Mouse (Mus musculus): Measurements from ENCODE around the gene Gpr176. TPM values are rescaled to one million over a fixed set of nuclear protein-coding genes. Genes with fewer than 3 reads are reported as not detected.

Gene Gpr176
- polyA plus RNA-seq, 1 experiment: 0.39 TPM

DNA sequence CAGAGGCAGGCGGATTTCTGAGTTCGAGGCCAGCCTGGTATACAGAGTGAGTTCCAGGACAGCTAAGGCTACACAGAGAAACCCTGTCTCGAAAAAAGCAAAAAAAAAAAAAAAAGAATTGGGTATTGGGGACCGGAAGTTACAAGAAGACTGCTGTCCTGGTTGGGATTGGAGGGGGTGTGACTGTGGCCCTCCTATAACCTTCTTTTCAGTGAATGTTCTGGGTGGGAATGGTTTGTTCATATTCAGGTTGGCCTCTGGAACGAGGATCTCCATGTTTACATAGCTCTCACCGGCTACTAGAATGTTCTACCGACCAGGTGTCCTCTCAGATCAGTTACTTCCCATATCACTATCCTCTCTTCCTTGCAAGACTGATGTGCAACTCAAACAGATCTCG is 116.1 kb downstream of the Gpr176 start:
- no peaks in the 10 kb centered on the region for H3K27me3 ChIP-seq (ENCODE audit: control insufficient read depth, insufficient read depth, low read length, poor library complexity, severe bottlenecking)
- TF ChIP-seq POLR2A (IDR thresholded peaks at IDR 0.05; ENCODE audit: insufficient read depth, low read length): no peak
- no peak for TF ChIP-seq EP300 (IDR thresholded peaks at IDR 0.05; ENCODE audit: insufficient read depth, low read depth, low read length)
- no peak for TF ChIP-seq CTCF (IDR thresholded peaks at IDR 0.05; ENCODE audit: low read depth, low read length)
- no peaks in the 10 kb centered on the region; the same call in 1 of the 2 replicates for H3K9me3 ChIP-seq (replicated peaks; ENCODE audit: control insufficient read depth, insufficient read depth, low read length, poor library complexity, severe bottlenecking)
- H3K4me1 ChIP-seq (ENCODE audit: control insufficient read depth, insufficient read depth, low read length): no peaks in the 10 kb centered on the region
- no peak overlapping the region for H3K9ac ChIP-seq (ENCODE audit: low read depth, poor library complexity, severe bottlenecking)
- H3K4me3 ChIP-seq (ENCODE audit: low read depth, low read length): no peak overlapping the region
- no peak overlapping the region for H3K27ac ChIP-seq (ENCODE audit: insufficient read depth, low read length)
- no peaks in the 10 kb centered on the region for H3K36me3 ChIP-seq (ENCODE audit: control insufficient read depth, insufficient read depth, low read length, poor library complexity, severe bottlenecking)

GRCm38 (mm10) chr2:118256621-118257053 is 116.6 kb downstream of the Gpr176 start, which contains the start of gene Fsip1:
Fsip1 (minus strand) TSS chr2:118256966.
- no peaks in the 10 kb centered on the region for H3K27me3 ChIP-seq (ENCODE audit: control insufficient read depth, insufficient read depth, low read length, poor library complexity, severe bottlenecking)
- no peak within 1 kb of the TSS for H3K9ac ChIP-seq (ENCODE audit: low read depth, poor library complexity, severe bottlenecking)
- no peaks in the 10 kb centered on the region for H3K36me3 ChIP-seq (ENCODE audit: control insufficient read depth, insufficient read depth, low read length, poor library complexity, severe bottlenecking)
- TF ChIP-seq POLR2A (IDR thresholded peaks at IDR 0.05; ENCODE audit: insufficient read depth, low read length): no peak
- TF ChIP-seq EP300 (IDR thresholded peaks at IDR 0.05; ENCODE audit: insufficient read depth, low read depth, low read length): no peak
- no peak for TF ChIP-seq CTCF (IDR thresholded peaks at IDR 0.05; ENCODE audit: low read depth, low read length)
- H3K27ac ChIP-seq (ENCODE audit: insufficient read depth, low read length): peak within 1 kb of the TSS; percentile 47; the same call in 1 of the 2 replicates
- H3K9me3 ChIP-seq (replicated peaks; ENCODE audit: control insufficient read depth, insufficient read depth, low read length, poor library complexity, severe bottlenecking): no peaks in the 10 kb centered on the region; the same call in 1 of the 2 replicates
- H3K4me1 ChIP-seq (ENCODE audit: control insufficient read depth, insufficient read depth, low read length): no peaks in the 10 kb centered on the region
- H3K4me3 ChIP-seq (ENCODE audit: low read depth, low read length): peak within 1 kb of the TSS; percentile 75

DNA sequence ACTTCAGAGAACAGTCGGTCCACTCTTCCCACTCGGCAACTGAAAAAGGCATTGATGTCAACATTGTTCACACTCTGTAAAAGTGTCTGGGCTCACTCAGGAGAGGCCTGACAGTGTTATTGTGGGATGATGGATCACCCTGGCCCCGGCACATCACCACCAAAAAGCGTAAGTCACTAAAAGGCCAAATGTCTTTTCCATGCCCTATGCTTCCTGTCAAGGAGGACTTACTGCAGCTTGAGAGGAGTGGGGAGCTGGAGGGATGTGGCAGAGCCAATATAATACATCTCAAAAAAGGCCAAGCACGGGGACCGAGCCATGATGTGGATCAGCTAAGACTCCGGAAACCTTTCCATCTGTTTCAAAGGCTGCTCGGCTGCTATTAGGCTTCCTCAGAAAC is 118.7 kb downstream of the Gpr176 start:
- H3K27ac ChIP-seq (ENCODE audit: insufficient read depth, low read length): no peak overlapping the region
- TF ChIP-seq CTCF (IDR thresholded peaks at IDR 0.05; ENCODE audit: low read depth, low read length) (no peak), POLR2A (IDR thresholded peaks at IDR 0.05; ENCODE audit: insufficient read depth, low read length) (no peak), EP300 (IDR thresholded peaks at IDR 0.05; ENCODE audit: insufficient read depth, low read depth, low read length) (no peak)

DNA sequence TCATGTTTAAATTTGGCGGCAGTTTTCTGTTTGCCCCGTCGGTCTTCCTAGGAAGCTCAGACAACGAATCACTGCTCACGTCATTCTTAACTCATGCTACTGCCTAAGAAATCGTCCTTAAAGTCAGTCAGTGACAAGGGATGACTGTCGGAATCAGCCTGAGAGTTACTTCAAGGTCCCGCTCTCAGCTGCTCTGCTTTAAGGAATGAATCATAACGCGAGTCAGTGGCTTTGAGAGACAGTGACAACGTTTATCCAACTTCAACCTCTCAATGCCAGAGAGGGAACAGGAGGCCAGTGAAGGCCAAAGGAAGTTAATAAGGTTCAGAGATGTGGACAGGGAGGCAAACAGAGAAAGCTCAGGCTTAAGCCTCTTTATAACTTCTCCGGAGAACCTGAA is 124.3 kb downstream of the Gpr176 start:
- Histone ChIP-seq H3K9me3 (replicated peaks; ENCODE audit: control insufficient read depth, insufficient read depth, low read length, poor library complexity, severe bottlenecking) (no peaks in the 10 kb centered on the region; the same call in 1 of the 2 replicates), H3K4me1 (ENCODE audit: control insufficient read depth, insufficient read depth, low read length) (no peaks in the 10 kb centered on the region), H3K27me3 (ENCODE audit: control insufficient read depth, insufficient read depth, low read length, poor library complexity, severe bottlenecking) (no peaks in the 10 kb centered on the region), H3K4me3 (ENCODE audit: low read depth, low read length) (no peak overlapping the region), H3K36me3 (ENCODE audit: control insufficient read depth, insufficient read depth, low read length, poor library complexity, severe bottlenecking) (no peaks in the 10 kb centered on the region), H3K9ac (ENCODE audit: low read depth, poor library complexity, severe bottlenecking) (no peak overlapping the region), H3K27ac (ENCODE audit: insufficient read depth, low read length) (no peak overlapping the region)
- TF ChIP-seq POLR2A (IDR thresholded peaks at IDR 0.05; ENCODE audit: insufficient read depth, low read length) (no peak), EP300 (IDR thresholded peaks at IDR 0.05; ENCODE audit: insufficient read depth, low read depth, low read length) (no peak), CTCF (IDR thresholded peaks at IDR 0.05; ENCODE audit: low read depth, low read length) (no peak)

More for the DNA sequence above, 118.7 kb downstream of the Gpr176 start:
- Histone ChIP-seq H3K4me1 (ENCODE audit: control insufficient read depth, insufficient read depth, low read length) (no peaks in the 10 kb centered on the region), H3K27me3 (ENCODE audit: control insufficient read depth, insufficient read depth, low read length, poor library complexity, severe bottlenecking) (no peaks in the 10 kb centered on the region), H3K4me3 (ENCODE audit: low read depth, low read length) (no peak overlapping the region), H3K9me3 (replicated peaks; ENCODE audit: control insufficient read depth, insufficient read depth, low read length, poor library complexity, severe bottlenecking) (no peaks in the 10 kb centered on the region; the same call in 1 of the 2 replicates), H3K36me3 (ENCODE audit: control insufficient read depth, insufficient read depth, low read length, poor library complexity, severe bottlenecking) (no peaks in the 10 kb centered on the region), H3K9ac (ENCODE audit: low read depth, poor library complexity, severe bottlenecking) (no peak overlapping the region)

GRCm38 (mm10) chr2:118248016-118248415 is 125.2 kb downstream of the Gpr176 start:
- Histone ChIP-seq H3K27me3 (ENCODE audit: control insufficient read depth, insufficient read depth, low read length, poor library complexity, severe bottlenecking) (no peaks in the 10 kb centered on the region), H3K4me1 (ENCODE audit: control insufficient read depth, insufficient read depth, low read length) (no peaks in the 10 kb centered on the region), H3K36me3 (ENCODE audit: control insufficient read depth, insufficient read depth, low read length, poor library complexity, severe bottlenecking) (no peaks in the 10 kb centered on the region), H3K9ac (ENCODE audit: low read depth, poor library complexity, severe bottlenecking) (no peak overlapping the region), H3K4me3 (ENCODE audit: low read depth, low read length) (no peak overlapping the region), H3K27ac (ENCODE audit: insufficient read depth, low read length) (no peak overlapping the region), H3K9me3 (replicated peaks; ENCODE audit: control insufficient read depth, insufficient read depth, low read length, poor library complexity, severe bottlenecking) (no peaks in the 10 kb centered on the region; the same call in 1 of the 2 replicates)
- TF ChIP-seq POLR2A (IDR thresholded peaks at IDR 0.05; ENCODE audit: insufficient read depth, low read length) (no peak), CTCF (IDR thresholded peaks at IDR 0.05; ENCODE audit: low read depth, low read length) (no peak), EP300 (IDR thresholded peaks at IDR 0.05; ENCODE audit: insufficient read depth, low read depth, low read length) (no peak)

- Histone ChIP-seq H3K9ac (ENCODE audit: low read depth, poor library complexity, severe bottlenecking) (no peak overlapping the region), H3K9me3 (replicated peaks; ENCODE audit: control insufficient read depth, insufficient read depth, low read length, poor library complexity, severe bottlenecking) (no peaks in the 10 kb centered on the region; the same call in 1 of the 2 replicates), H3K27ac (ENCODE audit: insufficient read depth, low read length) (no peak overlapping the region), H3K4me1 (ENCODE audit: control insufficient read depth, insufficient read depth, low read length) (no peaks in the 10 kb centered on the region), H3K36me3 (ENCODE audit: control insufficient read depth, insufficient read depth, low read length, poor library complexity, severe bottlenecking) (no peaks in the 10 kb centered on the region), H3K4me3 (ENCODE audit: low read depth, low read length) (no peak overlapping the region), H3K27me3 (ENCODE audit: control insufficient read depth, insufficient read depth, low read length, poor library complexity, severe bottlenecking) (no peaks in the 10 kb centered on the region)
- TF ChIP-seq CTCF (IDR thresholded peaks at IDR 0.05; ENCODE audit: low read depth, low read length) (peak; percentile 72), EP300 (IDR thresholded peaks at IDR 0.05; ENCODE audit: insufficient read depth, low read depth, low read length) (no peak), POLR2A (IDR thresholded peaks at IDR 0.05; ENCODE audit: insufficient read depth, low read length) (no peak)
Measured at GRCm38 (mm10) chr2:118245914-118246313, 127.3 kb downstream of the Gpr176 start.
